Mouse (Mus musculus) liver, postnatal 0 days (tissue): ENCODE data around the gene Zfp212. TPM values are rescaled to one million over a fixed set of nuclear protein-coding genes. Genes with fewer than 3 reads are reported as not detected.

Source experiments
- ATAC-seq: fragments of 200-750 bp; cut with Nextera tagmentation; 2 replicates; pipeline ENCODE4 v1.8.0; 2017; ENCODE audit warnings: mild to moderate bottlenecking, moderate library complexity
- DNase-seq: peaks from one replicate; pipeline ENCODE4 v3.0.0-alpha.2; 2016
- H3K27ac ChIP-seq: fragments of 300-500 bp; sonication (generic); 2 replicates; pipeline ENCODE4 v1.5.1; 2014; ENCODE audit warnings: antibody characterized with exemption, moderate library complexity, mild to moderate bottlenecking, low read depth
- H3K27me3 ChIP-seq: fragments of 300-500 bp; sonication (generic); 2 replicates; pipeline ENCODE4 v1.6.1; 2014; ENCODE audit warnings: low read length, control low read depth, mixed read lengths; ENCODE audit not compliant: insufficient read depth
- H3K36me3 ChIP-seq: fragments of 300-500 bp; sonication (generic); replicated peaks from 2 replicates; pipeline ENCODE4 v1.6.1; 2014; ENCODE audit warnings: mild to moderate bottlenecking, control low read depth, low read length, moderate library complexity, mixed read lengths; ENCODE audit not compliant: insufficient read depth
- H3K4me1 ChIP-seq: fragments of 300-500 bp; sonication (generic); 2 replicates; pipeline ENCODE4 v1.6.1; 2014; ENCODE audit warnings: antibody characterized with exemption, mild to moderate bottlenecking, control low read depth; ENCODE audit not compliant: insufficient read depth
- H3K4me2 ChIP-seq: fragments of 300-500 bp; sonication (generic); 2 replicates; pipeline ENCODE4 v1.6.1; 2014; ENCODE audit warnings: low read depth, mild to moderate bottlenecking, low read length, moderate library complexity, mixed read lengths
- H3K4me3 ChIP-seq: fragments of 300-500 bp; sonication (generic); 2 replicates; pipeline ENCODE4 v1.5.1; 2014; ENCODE audit warnings: low read depth, low read length
- H3K9ac ChIP-seq: fragments of 300-500 bp; sonication (generic); replicated peaks from 2 replicates; pipeline ENCODE4 v1.6.1; 2014; ENCODE audit warnings: mild to moderate bottlenecking, moderate library complexity
- H3K9me3 ChIP-seq: fragments of 300-500 bp; sonication (generic); 2 replicates; pipeline ENCODE4 v1.6.1; 2016; ENCODE audit warnings: mild to moderate bottlenecking, control low read depth, low read length, mixed read lengths
- CTCF ChIP-seq: sonication (generic); IDR thresholded peaks from 2 replicates; pipeline ENCODE4 v1.5.1; 2016; ENCODE audit warnings: antibody characterized with exemption, low read depth
- EP300 ChIP-seq: IDR thresholded peaks from 2 replicates; pipeline ENCODE4 v1.6.1; 2016; ENCODE audit warnings: antibody characterized with exemption, low read depth, mild to moderate bottlenecking
- WGBS: fragments of 180-500 bp; shearing (Covaris S2); extraction: QIAGEN DNeasy Blood & Tissue Kit; methylation state at CpG from one replicate; pipeline ENCODE4 v1.1.7; 2014; ENCODE audit not compliant: insufficient replicate concordance; 5-methylcytosine and 5-hydroxymethylcytosine counted together
- polyA plus RNA-seq: library from polyadenylated mRNA; unstranded; fragments of >200 nt; fragmentation: Nextera tagmentation; extraction: Ambion mirVana; gene quantifications from 2 replicates; pipeline ENCODE4 v1.2.1, GENCODE M21; 2015

Zfp212 gene
- polyA plus RNA-seq, 1 experiment from 2014 or later, result 5.1 TPM

- DNase-seq (no peak), ATAC-seq (no peak)
- Histone ChIP-seq H3K27ac (no peak overlapping the region), H3K4me2 (no peak overlapping the region), H3K9me3 (no peaks in the 10 kb centered on the region), H3K36me3 (peaks cover 46% of the 10 kb centered on the region), H3K4me3 (no peak overlapping the region), H3K9ac (no peak overlapping the region), H3K27me3 (no peaks in the 10 kb centered on the region), H3K4me1 (no peaks in the 10 kb centered on the region)
- 88% methylated on average over 43 of the region's 44 CpGs for WGBS
- TF ChIP-seq CTCF, result no peak
- no peak for TF ChIP-seq EP300
Observed at GRCm38 (mm10) chr6:47904917-47905695, 15.2 kb upstream of the Zfp212 start.

- H3K36me3 ChIP-seq, result peaks cover 36% of the 10 kb centered on the region
- ATAC-seq (no peak), DNase-seq (no peak)
- no peaks in the 10 kb centered on the region for H3K9me3 ChIP-seq
- 92% methylated on average over 5 of the region's 5 CpGs for WGBS
- no peak overlapping the region for H3K27ac ChIP-seq
- no peak overlapping the region for H3K4me2 ChIP-seq
- TF ChIP-seq CTCF, result no peak
- no peak for TF ChIP-seq EP300
- H3K9ac ChIP-seq, result no peak overlapping the region
- H3K4me3 ChIP-seq, result no peak overlapping the region
- no peaks in the 10 kb centered on the region for H3K4me1 ChIP-seq
- no peaks in the 10 kb centered on the region for H3K27me3 ChIP-seq
Observed at GRCm38 (mm10) chr6:47906326-47906725, 13.9 kb upstream of the Zfp212 start.

GRCm38 (mm10) chr6:47909007-47909406 lies 11.3 kb upstream of the Zfp212 start:
- H3K27ac ChIP-seq, result no peak overlapping the region

GRCm38 (mm10) chr6:47911650-47912049 lies 8.6 kb upstream of the Zfp212 start:
- Histone ChIP-seq H3K4me2 (no peak overlapping the region), H3K27ac (no peak overlapping the region), H3K27me3 (no peaks in the 10 kb centered on the region), H3K9me3 (no peaks in the 10 kb centered on the region), H3K9ac (no peak overlapping the region), H3K4me1 (0 out of 2 replicates have a peak, but pooled peaks cover 2% of the 10 kb centered on the region), H3K36me3 (0 out of 2 replicates have a peak, but pooled peaks cover 2% of the 10 kb centered on the region), H3K4me3 (no peak overlapping the region)
- WGBS, result 31% methylated on average over 1 of the region's 1 CpGs
- TF ChIP-seq EP300, result no peak
- TF ChIP-seq CTCF, result no peak
- DNase-seq (no peak), ATAC-seq (no peak)

More at GRCm38 (mm10) chr6:47909007-47909406, 11.3 kb upstream of the Zfp212 start:
- Histone ChIP-seq H3K4me2 (no peak overlapping the region), H3K9ac (no peak overlapping the region), H3K4me1 (no peaks in the 10 kb centered on the region), H3K27me3 (no peaks in the 10 kb centered on the region), H3K9me3 (no peaks in the 10 kb centered on the region), H3K36me3 (peaks cover 22% of the 10 kb centered on the region), H3K4me3 (no peak overlapping the region)
- no peak for ATAC-seq
- TF ChIP-seq EP300 (no peak), CTCF (no peak)
- no peak for DNase-seq
- 77% methylated on average over 1 of the region's 1 CpGs for WGBS

- no peak overlapping the region for H3K4me3 ChIP-seq
- no peak overlapping the region for H3K9ac ChIP-seq
- ATAC-seq (no peak), DNase-seq (no peak)
- 48% methylated on average over 3 of the region's 3 CpGs for WGBS
- no peak for TF ChIP-seq EP300
- TF ChIP-seq CTCF, result no peak
- no peak overlapping the region for H3K27ac ChIP-seq
- H3K36me3 ChIP-seq, result no peaks in the 10 kb centered on the region
- no peak overlapping the region for H3K4me2 ChIP-seq
- no peaks in the 10 kb centered on the region for H3K9me3 ChIP-seq
- no peaks in the 10 kb centered on the region for H3K27me3 ChIP-seq
- H3K4me1 ChIP-seq, result peaks cover 2% of the 10 kb centered on the region; the same call in 1 of the 2 replicates
Observed at GRCm38 (mm10) chr6:47912991-47913390, 7.3 kb upstream of the Zfp212 start.

GRCm38 (mm10) chr6:47917051-47917450 lies 3.2 kb upstream of the Zfp212 start:
- DNase-seq (no peak), ATAC-seq (no peak)
- no peak overlapping the region for H3K4me2 ChIP-seq
- no peak overlapping the region for H3K4me3 ChIP-seq
- no peaks in the 10 kb centered on the region for H3K27me3 ChIP-seq
- 58% methylated on average over 5 of the region's 5 CpGs for WGBS
- no peaks in the 10 kb centered on the region for H3K9me3 ChIP-seq
- H3K9ac ChIP-seq, result no peak overlapping the region
- peaks cover 9% of the 10 kb centered on the region for H3K4me1 ChIP-seq
- TF ChIP-seq EP300 (no peak), CTCF (no peak)
- no peak overlapping the region for H3K27ac ChIP-seq
- no peaks in the 10 kb centered on the region for H3K36me3 ChIP-seq
